Mouse (Mus musculus) MEL (cell line): ENCODE measurements around the gene Nampt. TPM values are rescaled to one million over a fixed set of nuclear protein-coding genes. Genes with fewer than 3 reads are reported as not detected.

Experiments
- DNase-seq: peaks from one replicate; pipeline ENCODE4 v3.0.0; 2011; ENCODE audit warnings: low read depth, low spot score
- H3K27ac ChIP-seq: 2 replicates; pipeline ENCODE4 v1.5.1; 2012; ENCODE audit warnings: low read depth, mild to moderate bottlenecking, control low read depth, low read length, moderate library complexity; ENCODE audit not compliant: control insufficient read depth
- H3K27me3 ChIP-seq, 2 experiments: fragments of 150-350 bp in 1 of 2; sonication (generic) in 1 of 2; 2 replicates each; pipeline ENCODE4 v1.6.1; 2012; ENCODE audit warnings: low read length in 2 of 2, mild to moderate bottlenecking in 2 of 2, improper control_type of control experiment in 1 of 2, moderate library complexity in 1 of 2; ENCODE audit not compliant: insufficient read depth in 2 of 2, control insufficient read depth in 1 of 2
- H3K36me3 ChIP-seq, 2 experiments: 2 replicates each; pipeline ENCODE4 v1.6.1; 2012 to 2014; ENCODE audit warnings: low read length in 2 of 2, improper control_type of control experiment in 1 of 2, inconsistent platforms in 1 of 2, mild to moderate bottlenecking in 1 of 2; ENCODE audit not compliant: insufficient read depth in 2 of 2, control insufficient read depth in 1 of 2
- H3K4me1 ChIP-seq, 2 experiments: fragments of 150-350 bp in 1 of 2; sonication (generic) in 1 of 2; 2 replicates each; pipeline ENCODE4 v1.6.1; 2012; ENCODE audit warnings: low read length in 2 of 2, improper control_type of control experiment in 1 of 2, mild to moderate bottlenecking in 1 of 2; ENCODE audit not compliant: insufficient read depth in 2 of 2, control insufficient read depth in 1 of 2
- H3K4me3 ChIP-seq, 2 experiments: fragments of 150-350 bp in 1 of 2; sonication (generic) in 1 of 2; 2 replicates each; pipeline ENCODE4 v1.5.1; 2012; ENCODE audit warnings: low read depth in 2 of 2, low read length in 2 of 2, mild to moderate bottlenecking in 2 of 2, moderate library complexity in 2 of 2, control low read depth in 1 of 2, improper control_type of control experiment in 1 of 2; ENCODE audit not compliant: control insufficient read depth in 1 of 2, insufficient read depth in 1 of 2
- H3K79me2 ChIP-seq: 2 replicates; pipeline ENCODE4 v1.6.1; 2012; ENCODE audit warnings: mild to moderate bottlenecking, low read length, moderate library complexity; ENCODE audit not compliant: control insufficient read depth, poor library complexity, insufficient read depth
- H3K9ac ChIP-seq: 2 replicates; pipeline ENCODE4 v1.6.1; 2012; ENCODE audit warnings: low read depth, mild to moderate bottlenecking, control low read depth, low read length, moderate library complexity; ENCODE audit not compliant: control insufficient read depth, poor library complexity, severe bottlenecking
- H3K9me3 ChIP-seq: fragments of 150-350 bp; sonication (generic); replicated peaks from 2 replicates; pipeline ENCODE4 v1.6.1; 2012; ENCODE audit warnings: mild to moderate bottlenecking, low read length, improper control_type of control experiment, moderate library complexity; ENCODE audit not compliant: insufficient read depth
- BHLHE40 ChIP-seq: IDR thresholded peaks from 2 replicates; pipeline ENCODE4 v1.6.1; 2012; ENCODE audit warnings: low read depth, mild to moderate bottlenecking, inconsistent platforms, low read length, improper control_type of control experiment, borderline replicate concordance
- CHD1 ChIP-seq: IDR thresholded peaks from 2 replicates; pipeline ENCODE4 v1.6.1; 2012; ENCODE audit warnings: low read depth, mild to moderate bottlenecking, inconsistent platforms, low read length, improper control_type of control experiment
- CHD2 ChIP-seq: IDR thresholded peaks from 2 replicates; pipeline ENCODE4 v1.6.1; 2011; ENCODE audit warnings: low read length, improper control_type of control experiment
- CTCF ChIP-seq, 3 experiments: IDR thresholded peaks in 2 of 3; conservative IDR thresholded peaks in 1 of 3; 2 replicates each; pipeline ENCODE4 v1.5.1; 2011 to 2012; ENCODE audit warnings: low read length in 3 of 3, low read depth in 2 of 3, mild to moderate bottlenecking in 2 of 3, improper control_type of control experiment in 1 of 3, inconsistent platforms in 1 of 3, mixed read lengths in 1 of 3, moderate library complexity in 1 of 3; ENCODE audit not compliant: control insufficient read depth in 1 of 3, insufficient read depth in 1 of 3, poor library complexity in 1 of 3, severe bottlenecking in 1 of 3
- E2F4 ChIP-seq: IDR thresholded peaks from 2 replicates; pipeline ENCODE4 v1.6.1; 2011; ENCODE audit warnings: low read depth, low read length, improper control_type of control experiment, borderline replicate concordance
- ELF1 ChIP-seq: IDR thresholded peaks from 2 replicates; pipeline ENCODE4 v1.6.1; 2014; ENCODE audit warnings: low read depth, mild to moderate bottlenecking, inconsistent platforms, low read length, improper control_type of control experiment, moderate library complexity
- EP300 ChIP-seq, 2 experiments: IDR thresholded peaks; 2 replicates each; pipeline ENCODE4 v1.6.1; 2011; ENCODE audit warnings: improper control_type of control experiment in 2 of 2, low read length in 2 of 2, low read depth in 1 of 2, mild to moderate bottlenecking in 1 of 2
- ETS1 ChIP-seq: IDR thresholded peaks from 2 replicates; pipeline ENCODE4 v1.6.1; 2012; ENCODE audit warnings: low read depth, mild to moderate bottlenecking, inconsistent platforms, low read length, improper control_type of control experiment, moderate library complexity
- GABPA ChIP-seq: IDR thresholded peaks from 2 replicates; pipeline ENCODE4 v1.6.1; 2012; ENCODE audit warnings: low read depth, mild to moderate bottlenecking, inconsistent platforms, low read length, improper control_type of control experiment, moderate library complexity
- GATA1 ChIP-seq: IDR thresholded peaks from 2 replicates; pipeline ENCODE4 v1.6.1; 2011; ENCODE audit warnings: low read depth, low read length, improper control_type of control experiment
- HCFC1 ChIP-seq: IDR thresholded peaks from 2 replicates; pipeline ENCODE4 v1.6.1; 2012; ENCODE audit warnings: low read depth, mild to moderate bottlenecking, inconsistent platforms, low read length, improper control_type of control experiment, moderate library complexity
- JUND ChIP-seq: IDR thresholded peaks from 2 replicates; pipeline ENCODE4 v1.6.1; 2011; ENCODE audit warnings: low read depth, mild to moderate bottlenecking, improper control_type of control experiment, low read length
- KAT2A ChIP-seq: conservative IDR thresholded peaks from 2 replicates; pipeline ENCODE4 v1.6.1; 2012; ENCODE audit warnings: low read depth, low read length, improper control_type of control experiment, inconsistent platforms
- MAFK ChIP-seq: IDR thresholded peaks from 2 replicates; pipeline ENCODE4 v1.6.1; 2011; ENCODE audit warnings: low read depth, mild to moderate bottlenecking, low read length, improper control_type of control experiment, borderline replicate concordance
- MEF2A ChIP-seq: IDR thresholded peaks from 2 replicates; pipeline ENCODE4 v1.6.1; 2014; ENCODE audit warnings: low read depth, mild to moderate bottlenecking, inconsistent platforms, low read length, improper control_type of control experiment; ENCODE audit not compliant: poor library complexity, insufficient replicate concordance, severe bottlenecking; ENCODE audit errors: extremely low read depth
- MXI1 ChIP-seq: IDR thresholded peaks from 2 replicates; pipeline ENCODE4 v1.6.1; 2011; ENCODE audit warnings: mild to moderate bottlenecking, low read depth, low read length, improper control_type of control experiment
- MYB ChIP-seq: IDR thresholded peaks from 2 replicates; pipeline ENCODE4 v1.6.1; 2011; ENCODE audit warnings: mild to moderate bottlenecking, low read depth, low read length, improper control_type of control experiment
- MYC ChIP-seq: IDR thresholded peaks from 2 replicates; pipeline ENCODE4 v1.6.1; 2011; ENCODE audit warnings: low read depth, mild to moderate bottlenecking, low read length, improper control_type of control experiment, moderate library complexity
- NELFE ChIP-seq: IDR thresholded peaks from 2 replicates; pipeline ENCODE4 v1.6.1; 2011; ENCODE audit warnings: low read depth, low read length, improper control_type of control experiment
- NRF1 ChIP-seq: IDR thresholded peaks from 2 replicates; pipeline ENCODE4 v1.6.1; 2014; ENCODE audit warnings: low read depth, mild to moderate bottlenecking, inconsistent platforms, low read length, improper control_type of control experiment, moderate library complexity; ENCODE audit not compliant: poor library complexity, insufficient read depth, severe bottlenecking
- POLR2A ChIP-seq, 2 experiments: IDR thresholded peaks; 2 replicates each; pipeline ENCODE4 v1.6.1; 2011 to 2012; ENCODE audit warnings: low read length in 2 of 2, mild to moderate bottlenecking in 2 of 2, control low read depth in 1 of 2, improper control_type of control experiment in 1 of 2, low read depth in 1 of 2, moderate library complexity in 1 of 2; ENCODE audit not compliant: control insufficient read depth in 1 of 2, insufficient read depth in 1 of 2, poor library complexity in 1 of 2
- POLR2AphosphoS2 ChIP-seq: IDR thresholded peaks from 2 replicates; pipeline ENCODE4 v1.6.1; 2011; ENCODE audit warnings: low read length, improper control_type of control experiment
- RAD21 ChIP-seq: IDR thresholded peaks from 2 replicates; pipeline ENCODE4 v1.6.1; 2011; ENCODE audit warnings: mild to moderate bottlenecking, low read depth, low read length, improper control_type of control experiment
- RCOR1 ChIP-seq: IDR thresholded peaks from 2 replicates; pipeline ENCODE4 v1.6.1; 2012; ENCODE audit warnings: low read depth, mild to moderate bottlenecking, inconsistent platforms, low read length, improper control_type of control experiment
- SIN3A ChIP-seq: IDR thresholded peaks from 2 replicates; pipeline ENCODE4 v1.6.1; 2012; ENCODE audit warnings: low read length, improper control_type of control experiment, inconsistent platforms
- SMC3 ChIP-seq: IDR thresholded peaks from 2 replicates; pipeline ENCODE4 v1.6.1; 2011; ENCODE audit warnings: low read depth, low read length, improper control_type of control experiment
- TAL1 ChIP-seq: IDR thresholded peaks from 2 replicates; pipeline ENCODE4 v1.6.1; 2012; ENCODE audit warnings: mild to moderate bottlenecking, inconsistent platforms, low read length, moderate library complexity, mixed read lengths
- TBP ChIP-seq: IDR thresholded peaks from 2 replicates; pipeline ENCODE4 v1.8.0; 2011; ENCODE audit warnings: low read depth, low read length, improper control_type of control experiment
- TCF12 ChIP-seq: IDR thresholded peaks from 2 replicates; pipeline ENCODE4 v1.6.1; 2014; ENCODE audit warnings: low read depth, mild to moderate bottlenecking, inconsistent platforms, low read length, improper control_type of control experiment, moderate library complexity
- UBTF ChIP-seq: IDR thresholded peaks from 2 replicates; pipeline ENCODE4 v1.6.1; 2012; ENCODE audit warnings: low read depth, mild to moderate bottlenecking, inconsistent platforms, low read length, improper control_type of control experiment, moderate library complexity, borderline replicate concordance; ENCODE audit not compliant: insufficient read depth
- USF1 ChIP-seq: IDR thresholded peaks from 2 replicates; pipeline ENCODE4 v1.6.1; 2014; ENCODE audit warnings: low read depth, mild to moderate bottlenecking, inconsistent platforms, low read length, improper control_type of control experiment, moderate library complexity
- USF2 ChIP-seq, 2 experiments: IDR thresholded peaks; 2 replicates each; pipeline ENCODE4 v1.6.1; 2011 to 2012; ENCODE audit warnings: improper control_type of control experiment in 2 of 2, low read length in 2 of 2, borderline replicate concordance in 1 of 2, inconsistent platforms in 1 of 2, low read depth in 1 of 2, mild to moderate bottlenecking in 1 of 2; ENCODE audit not compliant: insufficient read depth in 1 of 2
- ZC3H11A ChIP-seq: IDR thresholded peaks from 2 replicates; pipeline ENCODE4 v1.6.1; 2012; ENCODE audit warnings: low read depth, mild to moderate bottlenecking, inconsistent platforms, low read length, improper control_type of control experiment
- ZKSCAN1 ChIP-seq: IDR thresholded peaks from 2 replicates; pipeline ENCODE4 v1.6.1; 2012; ENCODE audit warnings: low read depth, mild to moderate bottlenecking, inconsistent platforms, low read length, improper control_type of control experiment, moderate library complexity
- ZMIZ1 ChIP-seq: IDR thresholded peaks from 2 replicates; pipeline ENCODE4 v1.6.1; 2012; ENCODE audit warnings: low read depth, mild to moderate bottlenecking, inconsistent platforms, low read length, improper control_type of control experiment, moderate library complexity
- polyA plus RNA-seq, 2 experiments: library from polyadenylated mRNA; stranded (reverse) in 1 of 2; unstranded in 1 of 2; fragments of >175 nt in 1 of 2; fragments of >200 nt in 1 of 2; gene quantifications; 2 replicates each; pipeline versions ENCODE4 v1.2.1 to v1.2.4; 2012; ENCODE audit warnings: low replicate concordance in 2 of 2, low read depth in 1 of 2; ENCODE audit not compliant: insufficient read length in 2 of 2, insufficient read depth in 1 of 2, missing spikeins in 1 of 2
- total RNA-seq: library from RNA; depleted of rRNA; stranded (reverse); fragments of 300-350 nt; gene quantifications from 2 replicates; pipeline ENCODE4 v1.2.3, GENCODE M21; 2012

Nampt gene
- total and polyA plus RNA-seq, 3 experiments = 23.0 to 74.6 (median 40.9) TPM

GRCm38 (mm10) chr12:32820688-32821503, 1.6 kb downstream of the Nampt start:
- peak overlapping the region; percentile 80 to 86 for H3K4me3 ChIP-seq
- peaks cover 21% of the 10 kb centered on the region for H3K79me2 ChIP-seq
- no peaks in the 10 kb centered on the region for H3K27me3 ChIP-seq
- no peaks in the 10 kb centered on the region for H3K9me3 ChIP-seq
- peak; percentile 69 for DNase-seq
- H3K27ac ChIP-seq = peak overlapping the region; percentile 51
- peaks cover 4 to 10% of the 10 kb centered on the region in 2 experiments; a peak in 3 of 4 replicates for H3K36me3 ChIP-seq
- H3K4me1 ChIP-seq = peaks cover 3 to 8% of the 10 kb centered on the region in 2 experiments; a peak in 3 of 4 replicates
- peak overlapping the region; percentile 96 for H3K9ac ChIP-seq
- no peak for TF ChIP-seq NELFE
- no peak for TF ChIP-seq CTCF (IDR thresholded peaks at IDR 0.05 in 2 of 3, conservative IDR thresholded peaks at IDR 0.05 in 1 of 3; ENCODE audit: control insufficient read depth in 1 of 3, insufficient read depth in 1 of 3, low read depth in 2 of 3, low read length in 3 of 3, poor library complexity in 1 of 3, severe bottlenecking in 1 of 3)
- 0 out of 2 replicates have a peak, but pooled peaks have one; percentile 6 for TF ChIP-seq MYC
- TF ChIP-seq ETS1 = 0 out of 2 replicates have a peak, but pooled peaks have one; percentile 3
- TF ChIP-seq SIN3A = peak; percentile 36
- TF ChIP-seq USF2 (IDR thresholded peaks at IDR 0.05; ENCODE audit: borderline replicate concordance in 1 of 2, insufficient read depth in 1 of 2, low read depth in 1 of 2, low read length in 2 of 2) = no peak
- TF ChIP-seq MXI1 = peak; percentile 36; the same call in 1 of the 2 replicates
- no peak for TF ChIP-seq USF1
- TF ChIP-seq ZKSCAN1 = no peak
- no peak for TF ChIP-seq POLR2AphosphoS2
- TF ChIP-seq ELF1 = no peak
- no peak for TF ChIP-seq MEF2A
- TF ChIP-seq EP300 (IDR thresholded peaks at IDR 0.05; ENCODE audit: low read depth in 1 of 2, low read length in 2 of 2) = no peak
- no peak for TF ChIP-seq CHD1
- no peak for TF ChIP-seq GABPA
- TF ChIP-seq MAFK = no peak
- no peak for TF ChIP-seq E2F4
- TF ChIP-seq NRF1 = no peak
- no peak for TF ChIP-seq SMC3
- TF ChIP-seq TAL1 = no peak
- TF ChIP-seq POLR2A (IDR thresholded peaks at IDR 0.05; ENCODE audit: control insufficient read depth in 1 of 2, insufficient read depth in 1 of 2, low read depth in 1 of 2, low read length in 2 of 2, poor library complexity in 1 of 2) = peak in 1 of 2 experiments; percentile 57; a peak in 1 of 4 replicates
- TF ChIP-seq RAD21 = no peak
- no peak for TF ChIP-seq ZC3H11A
- 0 out of 2 replicates have a peak, but pooled peaks have one; percentile 16 for TF ChIP-seq TBP
- no peak for TF ChIP-seq ZMIZ1
- no peak for TF ChIP-seq TCF12
- no peak for TF ChIP-seq RCOR1
- TF ChIP-seq GATA1 = 0 out of 2 replicates have a peak, but pooled peaks have one; percentile 17
- no peak for TF ChIP-seq KAT2A
- peak; percentile 88 for TF ChIP-seq CHD2
- TF ChIP-seq HCFC1 = no peak; the same call in 1 of the 2 replicates
- no peak for TF ChIP-seq JUND
- peak; percentile 43; the same call in 1 of the 2 replicates for TF ChIP-seq BHLHE40
- TF ChIP-seq UBTF = 0 out of 2 replicates have a peak, but pooled peaks have one; percentile 12
- 0 out of 2 replicates have a peak, but pooled peaks have one; percentile 8 for TF ChIP-seq MYB
